Mouse (Mus musculus): ENCODE data around the gene Mitf.

- TF ChIP-seq CTCF (IDR thresholded peaks at IDR 0.05; ENCODE audit: insufficient read depth, low read depth, low read length) (no peak), POLR2A (IDR thresholded peaks at IDR 0.05; ENCODE audit: insufficient read depth, low read depth, low read length) (no peak)
Observed at GRCm38 (mm10) chr6:97964750-97965149, 157.9 kb downstream of the Mitf start.
